Mouse (Mus musculus) kidney, adult 11 months (tissue): ENCODE measurements around the gene Gm10837.
A peak's percentile ranks its signal among the peaks of the same experiment; 100 is the strongest.
"Not testable (repeated sequence)": the region's sequence is repeated elsewhere in the genome, so short reads cannot be mapped to it uniquely, and the experiment has no call there.

ENCODE experiments used
- DNase-seq: peaks from one replicate; pipeline ENCODE4 v3.0.0; 2022

The Gm10837 gene

DNA sequence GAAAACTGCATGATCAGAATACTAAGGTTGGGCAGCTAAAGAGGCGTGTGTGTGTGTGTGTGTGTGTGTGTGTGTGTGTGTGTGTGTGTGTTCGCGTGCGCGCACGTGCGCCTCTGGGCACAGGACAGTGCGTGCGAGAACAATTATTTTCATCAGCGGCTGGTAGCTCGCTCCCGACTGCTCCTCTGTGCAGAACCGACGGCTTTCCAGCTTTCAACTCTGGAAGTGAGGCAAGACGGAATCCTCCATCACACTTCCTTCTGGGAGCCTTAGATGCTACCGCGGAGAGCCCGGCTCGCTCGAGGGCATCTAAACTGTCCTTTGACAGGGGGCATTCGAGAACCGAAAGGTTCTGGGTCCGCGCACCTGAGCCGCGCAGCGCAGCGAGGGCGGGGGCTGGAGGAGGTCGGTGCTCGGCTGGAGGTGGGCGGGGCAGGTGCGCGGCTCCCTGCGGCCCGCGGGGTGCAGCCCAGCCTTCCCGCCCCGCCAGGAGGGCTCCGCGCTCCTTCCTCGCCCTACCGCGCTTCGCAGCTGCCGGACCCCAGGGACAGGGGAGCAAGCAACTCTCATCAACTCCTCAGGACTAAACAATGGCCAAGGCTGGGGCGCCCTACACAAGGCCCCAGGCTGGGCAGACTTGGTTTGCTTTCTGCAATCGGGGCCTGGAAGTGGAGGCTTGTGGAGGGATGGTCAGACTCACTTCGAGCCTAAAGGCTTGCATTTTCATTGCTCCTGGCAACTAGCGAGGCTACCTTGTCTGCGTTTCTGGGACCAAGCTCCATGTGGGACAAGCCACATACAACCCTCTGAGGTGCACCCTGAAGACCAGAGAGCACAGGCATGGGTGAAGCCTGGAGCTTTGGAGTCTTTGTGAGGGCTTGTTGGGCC, at the start of gene Gm10837:
TSS of gene Gm10837 (plus strand) at position 146 of the 888 bp plus-strand sequence.
- DNase-seq, result no peak

DNA sequence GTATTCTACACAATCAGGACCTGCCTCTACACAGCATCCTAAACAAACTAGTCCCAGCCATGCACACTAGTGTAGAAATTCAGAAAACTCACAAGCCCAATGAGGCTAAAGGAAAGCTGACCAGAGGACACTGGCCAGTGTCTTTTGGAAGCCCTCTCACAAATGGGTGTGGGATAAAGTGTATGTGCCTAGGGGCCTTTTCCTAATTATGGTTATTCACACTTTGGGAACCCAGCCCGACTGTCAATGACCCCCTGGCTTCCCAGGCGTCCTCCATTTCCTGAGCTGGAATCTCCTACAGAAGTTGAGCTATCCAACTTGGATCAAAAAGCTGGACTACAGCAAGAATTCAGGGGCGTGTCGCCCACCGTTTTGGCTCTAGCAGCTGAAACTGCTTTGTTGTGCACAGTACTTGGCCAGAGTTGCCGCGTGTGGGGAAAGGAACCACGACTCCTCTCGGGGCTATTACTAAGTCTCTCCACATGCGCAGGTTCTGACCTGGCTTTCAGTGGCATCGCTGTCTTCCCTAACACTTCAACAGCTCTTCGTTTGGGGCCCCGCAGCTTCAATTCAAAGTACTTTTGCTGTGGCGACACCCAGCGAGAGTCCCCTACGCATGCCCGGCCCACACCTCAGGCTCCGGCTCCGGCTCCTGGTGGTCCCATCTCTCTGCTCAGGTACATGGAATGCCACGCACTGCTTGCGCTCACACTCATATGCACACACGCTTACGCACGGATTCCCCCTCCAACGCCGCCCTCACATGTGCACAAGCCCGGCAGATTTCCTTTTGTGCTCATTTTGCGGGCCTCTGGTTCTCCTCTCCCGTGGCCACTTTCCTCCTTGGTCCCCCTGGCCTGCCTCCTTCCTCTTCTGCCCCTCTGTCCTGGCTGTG, 40.5 kb upstream of the Gm10837 start:
- DNase-seq, result no peak

DNA sequence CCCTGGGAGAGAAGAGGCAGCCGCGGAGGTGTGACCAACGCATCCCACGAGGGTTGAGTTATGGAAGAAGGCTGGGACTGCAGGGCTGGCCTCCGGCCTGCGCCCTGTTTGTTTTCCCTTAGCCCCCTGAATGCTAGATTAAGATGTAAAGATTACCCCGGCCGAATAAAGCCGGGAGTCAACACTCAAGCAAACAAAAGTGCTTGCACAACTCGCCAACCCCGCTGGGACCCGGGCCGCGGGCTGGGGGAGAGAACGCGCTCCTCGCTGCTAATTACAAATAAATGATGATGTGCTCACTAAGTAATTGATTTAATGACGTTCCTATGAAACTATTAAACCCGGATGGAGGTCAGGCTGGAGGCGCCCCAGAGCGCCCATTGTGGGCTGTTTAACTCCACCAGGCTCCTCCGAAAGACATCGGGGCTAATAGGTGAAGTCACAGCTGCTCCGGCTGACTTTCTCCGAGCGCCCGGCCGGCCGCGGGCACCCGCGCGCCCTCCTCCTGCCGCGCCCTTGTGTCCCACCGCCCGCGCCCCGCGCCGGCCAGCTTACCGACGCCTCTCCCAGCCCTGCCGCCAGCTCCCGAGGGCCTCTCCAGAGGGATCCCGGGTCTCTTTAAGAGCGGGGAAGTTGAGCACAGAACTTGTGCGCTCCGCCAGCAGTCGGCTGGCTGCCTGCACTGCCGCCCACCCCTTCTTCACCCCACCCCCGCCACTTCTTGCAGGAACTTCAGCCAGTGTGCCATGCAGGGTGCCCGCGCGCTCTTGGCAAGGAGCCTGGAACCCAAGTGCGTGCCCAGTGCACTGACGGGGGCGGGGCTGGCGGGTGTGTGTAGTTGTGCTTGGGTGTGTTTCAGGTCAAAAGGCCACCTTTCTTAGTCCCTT, 39.6 kb upstream of the Gm10837 start, which contains the start of gene Gm5089:
TSS of gene Gm5089 (minus strand) at position 620 of the 887 bp plus-strand sequence.
- DNase-seq, result peak; percentile 65

DNA sequence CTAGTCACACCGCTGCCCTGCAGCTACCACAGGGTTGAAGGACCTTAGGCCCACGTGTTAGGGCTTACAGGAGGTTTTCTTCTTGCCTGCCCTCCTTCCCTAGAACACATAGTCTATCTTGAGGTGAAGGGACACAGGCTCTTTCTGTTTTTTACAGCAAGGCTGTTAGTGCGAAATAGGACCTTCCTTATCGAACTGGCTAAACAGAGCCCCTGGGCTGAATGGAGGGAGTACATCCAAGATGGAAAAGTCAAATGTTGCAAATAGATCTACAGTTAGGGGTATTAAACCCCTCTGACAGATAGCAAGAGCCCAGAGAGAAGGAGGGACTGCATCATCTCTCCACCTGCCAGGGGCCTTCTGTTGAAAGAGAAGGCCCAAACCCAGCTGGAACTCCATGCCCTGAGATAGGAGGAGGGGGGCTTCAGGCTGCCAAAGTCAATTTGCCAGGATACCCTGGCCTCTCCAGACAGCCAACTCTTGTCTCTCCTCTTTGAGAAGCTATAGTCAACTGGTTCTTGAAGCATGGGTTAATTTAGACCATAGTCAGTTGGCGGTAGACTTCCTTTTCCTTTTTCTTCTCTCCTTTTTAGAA, 38.7 kb upstream of the Gm10837 start:
- DNase-seq, result no peak

DNA sequence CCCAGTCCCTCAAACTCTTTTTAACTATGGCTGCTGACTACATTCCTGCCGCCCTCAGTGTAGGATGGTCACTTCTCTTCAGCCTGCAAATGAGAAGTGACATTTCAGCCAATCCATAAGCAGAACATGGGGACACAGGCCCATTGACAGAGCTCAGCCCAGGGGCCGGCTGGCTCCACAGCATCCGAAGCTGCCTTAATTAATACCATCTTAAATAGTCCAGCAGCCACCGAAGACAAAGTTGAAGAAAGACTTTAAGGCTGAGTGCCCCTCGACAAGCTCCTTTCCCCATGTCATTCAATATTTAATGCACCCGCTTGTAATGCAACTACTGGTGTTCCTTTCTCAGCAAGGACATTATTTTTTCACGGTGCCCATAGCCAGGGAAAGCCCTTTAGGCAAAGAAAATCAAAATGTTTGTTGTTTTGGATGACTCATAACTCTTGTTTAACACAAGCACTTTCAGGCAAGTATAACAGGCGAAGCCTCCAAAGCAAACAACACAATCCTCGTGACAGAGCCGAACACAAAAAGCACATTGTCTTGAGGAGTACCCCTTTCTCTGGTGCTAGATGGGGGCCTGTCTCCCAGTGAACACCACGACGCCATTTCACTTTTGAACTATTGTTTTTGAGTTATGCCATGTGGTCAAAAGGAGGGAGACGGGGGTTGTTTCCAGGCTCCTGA, 37.5 kb upstream of the Gm10837 start:
- DNase-seq, result no peak

- DNase-seq, result no peak
These were observed 36.9 kb upstream of the Gm10837 start for GRCm38 (mm10) chr14:122453388-122453995.

DNA sequence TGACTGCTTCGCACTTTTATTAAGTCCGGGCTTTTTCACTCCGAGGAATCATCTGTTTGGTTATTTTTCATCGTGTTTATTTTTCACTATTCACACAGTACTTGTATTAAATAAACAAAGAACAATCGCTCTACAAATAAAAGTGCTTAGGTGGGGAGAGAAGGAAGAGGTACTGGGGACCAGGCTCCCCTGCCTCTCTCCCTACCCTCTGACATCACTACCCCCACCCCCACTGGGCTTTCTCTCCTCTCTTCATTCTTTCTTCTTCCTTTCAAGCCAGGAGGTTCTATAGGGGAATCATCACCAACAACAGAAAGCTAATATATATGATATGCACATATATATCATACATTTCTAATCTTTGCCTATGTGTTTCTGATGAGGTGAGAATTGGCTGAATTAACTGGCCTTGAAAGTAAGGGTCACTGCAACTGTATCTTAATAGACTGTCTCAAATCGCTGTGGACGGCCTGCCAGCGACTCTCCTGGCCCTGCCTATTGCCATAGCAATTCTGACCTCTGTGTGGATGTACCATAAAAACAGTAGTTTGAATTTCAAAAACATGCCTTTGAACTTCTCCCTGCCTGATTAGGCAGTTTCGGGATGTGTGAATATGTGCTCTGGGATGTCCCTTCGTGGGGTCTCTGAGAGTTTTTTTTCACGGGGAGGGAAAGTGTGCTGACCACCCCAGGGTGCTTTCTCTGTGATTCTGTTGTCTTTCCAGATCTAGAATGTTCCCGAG, 36.2 kb upstream of the Gm10837 start:
- DNase-seq, result no peak

DNA sequence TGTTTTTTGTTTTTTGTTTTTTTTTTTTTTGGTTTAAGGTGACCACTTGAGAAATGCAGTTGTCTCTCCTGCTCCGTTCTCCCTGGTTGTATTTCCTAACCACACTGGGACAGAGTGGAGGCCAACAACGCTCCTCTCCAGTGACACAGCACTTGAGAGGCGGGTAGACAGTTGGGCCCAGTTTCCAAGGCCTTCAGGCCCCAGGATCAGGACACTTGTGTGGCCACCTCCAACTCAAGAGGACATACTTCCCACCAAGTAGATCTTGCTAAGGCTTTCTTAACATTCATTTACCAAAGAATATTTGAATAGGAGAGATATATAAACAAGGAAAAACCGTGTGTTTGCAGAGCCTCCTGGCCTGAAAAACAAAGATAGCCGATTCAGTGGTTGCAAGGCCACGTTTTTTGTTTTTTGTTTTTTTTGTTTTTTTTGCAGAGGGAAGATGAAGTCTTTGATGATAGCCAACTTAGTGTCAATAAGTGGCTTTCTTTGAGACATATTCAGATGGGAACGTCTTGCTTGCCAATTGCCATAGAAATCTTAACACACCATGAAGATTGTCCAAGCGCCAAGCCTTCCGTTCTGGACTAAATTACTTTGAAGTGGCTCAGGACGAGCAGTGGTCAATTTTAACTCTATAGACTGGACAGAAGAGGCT, 35.4 kb upstream of the Gm10837 start:
- DNase-seq, result no peak

- DNase-seq, result no peak
These were observed 34.8 kb upstream of the Gm10837 start for GRCm38 (mm10) chr14:122455562-122455958.

- DNase-seq, result not testable (repeated sequence)
These were observed 31.1 kb upstream of the Gm10837 start for GRCm38 (mm10) chr14:122459332-122459731.

- no peak for DNase-seq
These were observed 30.6 kb upstream of the Gm10837 start for GRCm38 (mm10) chr14:122459776-122460175.

DNA sequence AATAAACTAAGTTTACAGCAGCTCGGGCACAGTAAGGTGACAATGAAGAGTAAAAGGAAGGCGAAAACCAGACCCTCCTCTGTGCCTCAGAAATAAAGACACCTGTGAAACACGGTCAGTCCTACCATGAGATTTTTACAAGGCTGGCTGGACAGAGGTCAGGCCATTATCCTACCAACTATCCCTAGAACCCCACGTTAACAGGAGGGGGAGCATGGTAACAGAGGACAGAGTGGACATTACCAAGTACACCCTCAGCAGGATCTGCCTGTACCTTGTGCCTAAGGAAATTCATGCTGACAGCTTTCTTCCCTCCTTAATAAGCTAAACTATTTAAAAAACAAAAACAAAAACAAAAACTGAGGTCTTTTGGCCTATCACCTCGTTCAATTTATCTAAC, 30.2 kb upstream of the Gm10837 start:
- DNase-seq, result no peak

DNA sequence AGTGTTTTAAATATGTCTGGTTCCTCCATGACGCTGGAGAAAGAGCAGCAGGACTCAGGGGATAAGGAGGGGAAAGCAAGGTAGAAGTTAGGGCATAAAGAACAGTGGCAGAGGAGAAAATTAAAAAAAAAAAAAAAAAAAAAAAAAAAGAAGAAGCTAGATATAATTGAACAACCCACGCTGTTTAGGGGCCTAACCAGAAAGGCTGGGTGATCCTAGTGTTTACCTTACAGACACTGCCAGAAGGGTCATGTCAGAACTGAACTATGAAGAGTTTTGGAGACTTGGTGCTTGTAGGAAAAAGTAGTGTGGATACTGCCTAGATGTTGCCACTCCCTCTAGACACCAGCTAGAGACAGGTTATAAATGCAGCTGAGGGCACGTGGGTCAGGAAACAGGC, 28.9 kb upstream of the Gm10837 start:
- DNase-seq, result no peak

DNA sequence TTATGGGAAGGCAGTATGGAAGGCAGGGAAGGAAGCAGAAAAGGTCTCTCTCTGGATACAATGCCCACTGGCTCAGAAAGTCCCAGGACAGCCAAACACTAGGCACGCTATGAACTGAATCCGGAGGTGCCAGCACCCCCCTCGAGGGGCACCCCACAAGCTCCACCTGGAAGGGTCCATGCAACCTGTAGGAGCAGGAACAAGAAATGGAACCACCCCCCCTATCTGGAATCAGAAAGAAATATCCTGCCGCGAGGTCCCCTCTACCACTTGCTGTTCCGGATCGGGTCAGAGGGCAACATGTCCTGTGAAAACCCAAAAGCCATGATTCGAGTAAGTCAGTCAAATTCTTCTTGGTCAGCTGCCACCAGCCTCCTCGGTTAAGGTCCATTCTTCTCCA, 28.4 kb upstream of the Gm10837 start:
- DNase-seq, result no peak

GRCm38 (mm10) chr14:122462689-122463079, 27.7 kb upstream of the Gm10837 start:
- no peak for DNase-seq

DNA sequence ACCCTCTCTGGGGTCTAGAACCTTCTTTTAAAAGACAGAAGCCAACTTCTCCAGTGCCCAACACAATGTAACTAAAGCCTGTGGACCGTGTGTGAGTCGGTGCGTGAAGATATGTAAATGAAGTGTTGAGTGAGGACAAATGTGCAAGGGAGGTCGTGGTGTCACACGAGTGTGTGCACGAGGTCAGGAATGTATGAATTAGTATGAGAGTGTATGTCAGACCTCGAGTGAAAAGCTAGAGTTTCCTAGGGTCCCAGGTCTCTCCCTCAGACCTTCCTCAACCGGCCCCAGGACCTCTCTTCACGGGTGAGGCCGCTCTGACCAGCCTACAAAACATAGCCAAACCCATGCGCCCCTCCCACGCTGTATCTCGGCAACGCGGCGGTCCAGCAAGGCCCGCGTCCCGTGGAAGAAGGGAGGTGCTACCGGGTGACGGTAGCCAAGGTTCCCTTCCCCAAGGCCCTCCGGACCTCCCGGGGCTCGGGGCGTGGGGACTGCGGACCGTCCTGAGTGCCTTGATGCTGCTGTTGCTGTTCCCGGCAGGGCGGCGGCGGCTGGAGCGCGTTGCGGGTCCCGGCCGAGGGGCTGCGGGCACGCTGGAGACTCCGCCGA, 27.2 kb upstream of the Gm10837 start:
- no peak for DNase-seq

DNA sequence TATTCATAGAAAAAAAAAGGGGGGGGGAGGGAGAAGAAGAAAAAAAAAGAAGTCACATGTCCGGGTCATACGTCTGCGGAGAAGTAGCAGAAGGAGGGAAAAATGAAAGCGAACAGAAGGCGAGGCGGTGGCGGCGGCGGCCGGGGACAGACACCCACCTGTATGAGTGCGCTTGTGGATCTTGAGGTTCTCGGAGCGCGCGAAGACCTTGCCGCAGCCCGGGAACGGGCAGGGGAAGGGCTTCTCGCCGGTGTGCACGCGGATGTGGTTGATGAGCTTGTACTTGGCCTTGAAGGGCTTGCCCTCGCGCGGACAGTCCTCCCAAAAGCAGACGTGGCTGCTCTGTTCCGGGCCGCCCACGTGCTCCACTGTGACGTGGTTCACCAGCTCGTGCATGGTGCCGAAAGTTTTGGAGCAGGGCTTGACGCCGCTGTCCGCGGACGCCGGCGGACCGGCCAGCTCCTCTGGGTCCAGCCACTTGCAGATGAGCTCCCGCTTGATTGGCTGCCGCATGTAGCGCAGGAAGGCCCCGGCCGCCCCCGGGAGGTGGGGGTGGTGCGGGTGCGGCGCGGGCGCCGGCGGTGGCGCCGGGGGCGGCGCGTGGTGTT, 26.5 kb upstream of the Gm10837 start:
- not testable (repeated sequence) for DNase-seq

DNA sequence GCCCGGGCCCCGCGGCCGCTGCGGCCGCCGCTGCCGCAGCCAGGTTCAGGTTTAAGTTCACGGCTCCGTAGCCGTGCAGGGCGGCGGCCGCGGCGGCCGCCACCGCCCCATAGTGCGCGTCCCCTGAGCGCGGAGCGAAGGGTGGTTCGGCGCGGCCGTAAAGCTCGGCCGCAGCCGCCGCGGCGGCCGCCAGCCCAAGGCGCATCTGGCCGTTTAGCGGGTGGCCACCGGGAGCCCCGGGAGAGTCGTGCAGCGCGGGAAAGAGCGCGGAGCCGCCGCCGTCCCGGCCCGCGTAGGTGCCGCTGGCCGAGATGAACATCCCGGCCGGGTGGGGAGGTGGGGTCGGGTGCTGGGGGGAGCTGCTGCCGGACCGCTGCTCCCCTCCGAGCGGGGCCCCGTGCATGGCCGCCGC, 26.0 kb upstream of the Gm10837 start:
- no peak for DNase-seq
